Mouse (Mus musculus): ENCODE data around the gene Fam53a. TPM values are rescaled to one million over a fixed set of nuclear protein-coding genes. Genes with fewer than 3 reads are reported as not detected.

The Fam53a gene
- polyA plus RNA-seq, 1 experiment from 2014 or later: 21.0 TPM

GRCm38 (mm10) chr5:33606631-33607030 lies 22.8 kb downstream of the Fam53a start:
- DNase-seq: no peak
- Histone ChIP-seq H3K36me3 (replicated peaks; ENCODE audit: insufficient read depth, low read length) (peaks cover 29% of the 10 kb centered on the region), H3K4me3 (ENCODE audit: low read depth, low read length) (no peak overlapping the region), H3K27ac (ENCODE audit: low read depth) (no peak overlapping the region), H3K9ac (replicated peaks) (no peak overlapping the region), H3K27me3 (ENCODE audit: insufficient read depth, low read length) (no peaks in the 10 kb centered on the region), H3K4me1 (ENCODE audit: insufficient read depth) (no peaks in the 10 kb centered on the region), H3K9me3 (ENCODE audit: low read length) (no peaks in the 10 kb centered on the region), H3K4me2 (ENCODE audit: low read depth, low read length) (no peak overlapping the region)
- no peak for TF ChIP-seq CTCF (IDR thresholded peaks at IDR 0.05; ENCODE audit: low read depth)
- 79% methylated on average over 7 of the region's 7 CpGs for WGBS (ENCODE audit: insufficient replicate concordance)
- no peak for ATAC-seq

- no peak for ATAC-seq
- Histone ChIP-seq H3K36me3 (replicated peaks; ENCODE audit: insufficient read depth, low read length) (peaks cover 34% of the 10 kb centered on the region), H3K4me1 (ENCODE audit: insufficient read depth) (no peaks in the 10 kb centered on the region), H3K27ac (ENCODE audit: low read depth) (no peak overlapping the region), H3K4me2 (ENCODE audit: low read depth, low read length) (no peak overlapping the region), H3K9me3 (ENCODE audit: low read length) (no peaks in the 10 kb centered on the region), H3K9ac (replicated peaks) (no peak overlapping the region), H3K4me3 (ENCODE audit: low read depth, low read length) (no peak overlapping the region), H3K27me3 (ENCODE audit: insufficient read depth, low read length) (no peaks in the 10 kb centered on the region)
- TF ChIP-seq CTCF (IDR thresholded peaks at IDR 0.05; ENCODE audit: low read depth): no peak
- no peak for TF ChIP-seq EP300 (IDR thresholded peaks at IDR 0.05; ENCODE audit: low read depth)
- no peak for DNase-seq
- WGBS (ENCODE audit: insufficient replicate concordance): 67% methylated on average over 5 of the region's 5 CpGs
Observed at GRCm38 (mm10) chr5:33605314-33605713, 24.1 kb downstream of the Fam53a start.

- DNase-seq (peak; percentile 38), ATAC-seq (no peak)
- Histone ChIP-seq H3K27me3 (ENCODE audit: insufficient read depth, low read length) (no peaks in the 10 kb centered on the region), H3K9me3 (ENCODE audit: low read length) (no peaks in the 10 kb centered on the region), H3K4me3 (ENCODE audit: low read depth, low read length) (no peak overlapping the region), H3K27ac (ENCODE audit: low read depth) (no peak overlapping the region), H3K4me2 (ENCODE audit: low read depth, low read length) (no peak overlapping the region), H3K36me3 (replicated peaks; ENCODE audit: insufficient read depth, low read length) (no peaks in the 10 kb centered on the region), H3K9ac (replicated peaks) (no peak overlapping the region), H3K4me1 (ENCODE audit: insufficient read depth) (no peaks in the 10 kb centered on the region)
- 54% methylated on average over 2 of the region's 2 CpGs for WGBS (ENCODE audit: insufficient replicate concordance)
- TF ChIP-seq EP300 (IDR thresholded peaks at IDR 0.05; ENCODE audit: low read depth): no peak
- TF ChIP-seq CTCF (IDR thresholded peaks at IDR 0.05; ENCODE audit: low read depth): peak; percentile 53
Observed at GRCm38 (mm10) chr5:33593620-33594019, 35.8 kb downstream of the Fam53a start.

GRCm38 (mm10) chr5:33589221-33589888 lies 40.1 kb downstream of the Fam53a start:
- H3K9me3 ChIP-seq (ENCODE audit: low read length): no peaks in the 10 kb centered on the region
- no peaks in the 10 kb centered on the region for H3K27me3 ChIP-seq (ENCODE audit: insufficient read depth, low read length)
- H3K36me3 ChIP-seq (replicated peaks; ENCODE audit: insufficient read depth, low read length): no peaks in the 10 kb centered on the region
- ATAC-seq (no peak), DNase-seq (peak; percentile 81)
- no peak overlapping the region for H3K4me2 ChIP-seq (ENCODE audit: low read depth, low read length)
- H3K4me1 ChIP-seq (ENCODE audit: insufficient read depth): no peaks in the 10 kb centered on the region
- no peak overlapping the region for H3K9ac ChIP-seq (replicated peaks)
- no peak overlapping the region for H3K27ac ChIP-seq (ENCODE audit: low read depth)
- TF ChIP-seq EP300 (IDR thresholded peaks at IDR 0.05; ENCODE audit: low read depth): no peak
- peak; percentile 99 for TF ChIP-seq CTCF (IDR thresholded peaks at IDR 0.05; ENCODE audit: low read depth)
- WGBS (ENCODE audit: insufficient replicate concordance): 64% methylated on average over 5 of the region's 5 CpGs
- no peak overlapping the region for H3K4me3 ChIP-seq (ENCODE audit: low read depth, low read length)

GRCm38 (mm10) chr5:33588066-33588465 lies 41.4 kb downstream of the Fam53a start:
- 60% methylated on average over 3 of the region's 3 CpGs for WGBS (ENCODE audit: insufficient replicate concordance)

GRCm38 (mm10) chr5:33587498-33588058 lies 41.9 kb downstream of the Fam53a start:
- ATAC-seq (no peak), DNase-seq (no peak)
- H3K4me2 ChIP-seq (ENCODE audit: low read depth, low read length): no peak overlapping the region
- no peak overlapping the region for H3K4me3 ChIP-seq (ENCODE audit: low read depth, low read length)
- 73% methylated on average over 18 of the region's 18 CpGs for WGBS (ENCODE audit: insufficient replicate concordance)
- no peak for TF ChIP-seq EP300 (IDR thresholded peaks at IDR 0.05; ENCODE audit: low read depth)
- no peak for TF ChIP-seq CTCF (IDR thresholded peaks at IDR 0.05; ENCODE audit: low read depth)
- H3K36me3 ChIP-seq (replicated peaks; ENCODE audit: insufficient read depth, low read length): no peaks in the 10 kb centered on the region
- no peaks in the 10 kb centered on the region for H3K4me1 ChIP-seq (ENCODE audit: insufficient read depth)
- no peaks in the 10 kb centered on the region for H3K27me3 ChIP-seq (ENCODE audit: insufficient read depth, low read length)
- no peak overlapping the region for H3K9ac ChIP-seq (replicated peaks)
- no peaks in the 10 kb centered on the region for H3K9me3 ChIP-seq (ENCODE audit: low read length)
- H3K27ac ChIP-seq (ENCODE audit: low read depth): no peak overlapping the region

More at GRCm38 (mm10) chr5:33588066-33588465, 41.4 kb downstream of the Fam53a start:
- DNase-seq (no peak), ATAC-seq (no peak)
- H3K27me3 ChIP-seq (ENCODE audit: insufficient read depth, low read length): no peaks in the 10 kb centered on the region
- H3K4me2 ChIP-seq (ENCODE audit: low read depth, low read length): no peak overlapping the region
- H3K36me3 ChIP-seq (replicated peaks; ENCODE audit: insufficient read depth, low read length): no peaks in the 10 kb centered on the region
- H3K9me3 ChIP-seq (ENCODE audit: low read length): no peaks in the 10 kb centered on the region
- no peak for TF ChIP-seq CTCF (IDR thresholded peaks at IDR 0.05; ENCODE audit: low read depth)
- TF ChIP-seq EP300 (IDR thresholded peaks at IDR 0.05; ENCODE audit: low read depth): no peak
- no peak overlapping the region for H3K27ac ChIP-seq (ENCODE audit: low read depth)
- H3K4me1 ChIP-seq (ENCODE audit: insufficient read depth): no peaks in the 10 kb centered on the region
- H3K4me3 ChIP-seq (ENCODE audit: low read depth, low read length): no peak overlapping the region
- no peak overlapping the region for H3K9ac ChIP-seq (replicated peaks)

Measured in liver, postnatal 0 days (tissue).